Mouse (Mus musculus): Measurements from ENCODE around the gene Gm20509.

DNA sequence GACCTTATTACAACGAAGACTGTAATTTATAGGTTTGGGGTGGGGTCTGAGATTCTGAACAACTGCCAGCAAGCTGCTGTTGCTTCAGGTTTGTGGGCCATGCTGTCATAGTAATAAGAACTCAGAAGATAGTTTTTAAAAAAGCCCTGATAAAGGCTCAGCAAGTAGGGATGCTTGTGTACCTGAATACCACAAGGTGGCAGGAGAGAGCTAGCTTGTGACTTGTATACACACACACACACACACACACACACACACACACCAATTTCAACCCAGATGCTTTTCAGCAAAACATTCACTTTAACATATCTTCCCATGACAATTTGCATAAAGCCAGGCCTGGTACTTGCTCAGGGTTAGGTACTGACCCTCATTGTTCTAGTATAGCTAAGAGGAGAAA, 57.0 kb downstream of the Gm20509 start:
- no peak for TF ChIP-seq POLR2A (IDR thresholded peaks at IDR 0.05; ENCODE audit: low read depth, low read length)
- TF ChIP-seq CTCF (IDR thresholded peaks at IDR 0.05; ENCODE audit: extremely low read depth, insufficient read length, insufficient replicate concordance, low read depth, low read length): no peak
